Mouse (Mus musculus): Measurements from ENCODE around the gene S100a2.

DNA sequence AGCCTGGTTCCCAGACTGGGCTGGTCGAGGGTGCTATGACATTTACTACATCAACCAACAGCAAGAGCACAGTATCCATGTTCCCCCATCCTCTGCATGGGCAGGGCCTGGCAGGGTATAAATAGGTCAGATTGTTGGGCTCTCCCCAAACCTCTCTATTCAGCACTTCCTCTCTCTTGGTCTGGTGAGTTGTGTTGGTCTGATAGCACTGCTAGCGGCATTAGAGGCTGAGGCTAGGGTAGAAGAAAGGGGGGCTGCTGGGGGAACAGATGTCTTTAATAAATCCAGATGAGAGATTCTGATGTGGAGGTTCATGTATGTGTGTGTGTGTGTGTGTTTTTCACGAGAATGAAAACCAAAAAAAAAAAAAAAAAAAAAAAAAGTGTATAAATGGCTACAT lies 13.6 kb downstream of the S100a2 start, which contains the start of gene S100a4:
- TF ChIP-seq POLR2A (IDR thresholded peaks at IDR 0.05; ENCODE audit: extremely low read depth, insufficient read depth, low read length) (no peak), CTCF (IDR thresholded peaks at IDR 0.05; ENCODE audit: low read depth, low read length) (no peak)

All from liver, adult 2 months (tissue).